Mouse (Mus musculus): ENCODE results near the gene Zscan12. TPM values are rescaled to one million over a fixed set of nuclear protein-coding genes. Genes with fewer than 3 reads are reported as not detected.
"Not testable (repeated sequence)": the region's sequence is repeated elsewhere in the genome, so short reads cannot be mapped to it uniquely, and the experiment has no call there.

Zscan12 gene
- polyA plus RNA-seq, 1 experiment from 2014 or later = 15.8 TPM

GRCm38 (mm10) chr13:21350593-21350992 is 12.0 kb upstream of the Zscan12 start:
- ATAC-seq (ENCODE audit: low FRiP score, low read depth) = no peak
- H3K4me3 ChIP-seq = no peak overlapping the region

GRCm38 (mm10) chr13:21363719-21364118 is 1.1 kb downstream of the Zscan12 start:
- Histone ChIP-seq H3K9me3 (no peaks in the 10 kb centered on the region), H3K27ac (no peak overlapping the region), H3K4me1 (peaks cover 18% of the 10 kb centered on the region), H3K4me2 (replicated peaks) (peak overlapping the region; percentile 65), H3K36me3 (peaks cover 11% of the 10 kb centered on the region), H3K27me3 (replicated peaks) (no peaks in the 10 kb centered on the region), H3K4me3 (peak overlapping the region; percentile 13; the same call in 1 of the 2 replicates), H3K9ac (peak overlapping the region; percentile 74)
- 73% methylated on average over 12 of the region's 12 CpGs for WGBS
- ATAC-seq (ENCODE audit: low FRiP score, low read depth) = no peak

More at GRCm38 (mm10) chr13:21350593-21350992, 12.0 kb upstream of the Zscan12 start:
- Histone ChIP-seq H3K36me3 (no peaks in the 10 kb centered on the region), H3K4me2 (replicated peaks) (no peak overlapping the region), H3K27me3 (replicated peaks) (no peaks in the 10 kb centered on the region), H3K9ac (no peak overlapping the region), H3K9me3 (no peaks in the 10 kb centered on the region), H3K27ac (no peak overlapping the region), H3K4me1 (no peaks in the 10 kb centered on the region)

GRCm38 (mm10) chr13:21366635-21367034 is 4.0 kb downstream of the Zscan12 start:
- Histone ChIP-seq H3K9ac (no peak overlapping the region), H3K27me3 (replicated peaks) (no peaks in the 10 kb centered on the region), H3K9me3 (no peaks in the 10 kb centered on the region), H3K4me3 (no peak overlapping the region), H3K36me3 (peaks cover 34% of the 10 kb centered on the region), H3K4me2 (replicated peaks) (no peak overlapping the region), H3K27ac (no peak overlapping the region), H3K4me1 (peaks cover 18% of the 10 kb centered on the region)
- ATAC-seq (ENCODE audit: low FRiP score, low read depth) = no peak
- 86% methylated on average over 6 of the region's 6 CpGs for WGBS

- H3K27me3 ChIP-seq (replicated peaks) = no peaks in the 10 kb centered on the region
- H3K4me2 ChIP-seq (replicated peaks) = no peak overlapping the region
- ATAC-seq (ENCODE audit: low FRiP score, low read depth) = no peak
- H3K27ac ChIP-seq = no peak overlapping the region
- H3K9me3 ChIP-seq = no peaks in the 10 kb centered on the region
- H3K36me3 ChIP-seq = peaks cover 28% of the 10 kb centered on the region
- no peaks in the 10 kb centered on the region for H3K4me1 ChIP-seq
- H3K4me3 ChIP-seq = no peak overlapping the region
- no peak overlapping the region for H3K9ac ChIP-seq
- 94% methylated on average over 2 of the region's 2 CpGs for WGBS
These were observed 10.1 kb downstream of the Zscan12 start for GRCm38 (mm10) chr13:21372700-21373099.

- H3K9me3 ChIP-seq = no peaks in the 10 kb centered on the region
- H3K9ac ChIP-seq = no peak overlapping the region
- no peaks in the 10 kb centered on the region for H3K4me1 ChIP-seq
- H3K27me3 ChIP-seq (replicated peaks) = no peaks in the 10 kb centered on the region
- no peak for ATAC-seq (ENCODE audit: low FRiP score, low read depth)
- H3K4me2 ChIP-seq (replicated peaks) = no peak overlapping the region
- H3K4me3 ChIP-seq = no peak overlapping the region
- WGBS = 87% methylated on average over 2 of the region's 2 CpGs
- no peaks in the 10 kb centered on the region for H3K36me3 ChIP-seq
- no peak overlapping the region for H3K27ac ChIP-seq
These were observed 15.2 kb downstream of the Zscan12 start for GRCm38 (mm10) chr13:21377773-21378172.

- H3K9ac ChIP-seq = no peak overlapping the region
- 100% methylated on average over 1 of the region's 1 CpGs for WGBS
- H3K4me1 ChIP-seq = peaks cover 3% of the 10 kb centered on the region; the same call in 1 of the 2 replicates
- no peak overlapping the region for H3K4me3 ChIP-seq
- H3K9me3 ChIP-seq = no peaks in the 10 kb centered on the region
- no peaks in the 10 kb centered on the region for H3K27me3 ChIP-seq (replicated peaks)
- no peak for ATAC-seq (ENCODE audit: low FRiP score, low read depth)
- H3K27ac ChIP-seq = no peak overlapping the region
- H3K4me2 ChIP-seq (replicated peaks) = no peak overlapping the region
- H3K36me3 ChIP-seq = peaks cover 57% of the 10 kb centered on the region
These were observed 32.6 kb downstream of the Zscan12 start for GRCm38 (mm10) chr13:21395211-21395610.

GRCm38 (mm10) chr13:21395623-21396022 is 33.0 kb downstream of the Zscan12 start:
- no peaks in the 10 kb centered on the region for H3K27me3 ChIP-seq (replicated peaks)
- H3K9me3 ChIP-seq = no peaks in the 10 kb centered on the region
- H3K9ac ChIP-seq = no peak overlapping the region
- no peak overlapping the region for H3K4me3 ChIP-seq
- peaks cover 53% of the 10 kb centered on the region for H3K36me3 ChIP-seq
- WGBS = 95% methylated on average over 6 of the region's 6 CpGs
- no peak overlapping the region for H3K27ac ChIP-seq
- H3K4me1 ChIP-seq = peaks cover 3% of the 10 kb centered on the region; the same call in 1 of the 2 replicates
- ATAC-seq (ENCODE audit: low FRiP score, low read depth) = no peak
- no peak overlapping the region for H3K4me2 ChIP-seq (replicated peaks)

GRCm38 (mm10) chr13:21396048-21396447 is 33.4 kb downstream of the Zscan12 start:
- not testable (repeated sequence) for H3K4me2 ChIP-seq (replicated peaks); H3K4me1 ChIP-seq; H3K9me3 ChIP-seq; H3K27me3 ChIP-seq (replicated peaks); H3K27ac ChIP-seq; H3K4me3 ChIP-seq; H3K9ac ChIP-seq
- WGBS = 93% methylated on average over 18 of the region's 18 CpGs
- H3K36me3 ChIP-seq = peaks cover 49% of the 10 kb centered on the region
- 0 out of 2 replicates have a peak, but pooled peaks have one; percentile 37 for ATAC-seq (ENCODE audit: low FRiP score, low read depth)

- Histone ChIP-seq H3K4me3 (no peak overlapping the region), H3K27ac (no peak overlapping the region), H3K9ac (no peak overlapping the region), H3K9me3 (no peaks in the 10 kb centered on the region), H3K27me3 (replicated peaks) (no peaks in the 10 kb centered on the region), H3K4me1 (peaks cover 12% of the 10 kb centered on the region; the same call in 1 of the 2 replicates), H3K4me2 (replicated peaks) (no peak overlapping the region), H3K36me3 (peaks cover 34% of the 10 kb centered on the region)
- no peak for ATAC-seq (ENCODE audit: low FRiP score, low read depth)
- 96% methylated on average over 2 of the region's 2 CpGs for WGBS
These were observed 34.9 kb downstream of the Zscan12 start for GRCm38 (mm10) chr13:21397486-21397885.

GRCm38 (mm10) chr13:21401166-21401565 is 38.5 kb downstream of the Zscan12 start:
- Histone ChIP-seq H3K4me1 (peaks cover 12% of the 10 kb centered on the region; the same call in 1 of the 2 replicates), H3K4me3 (peak overlapping the region; percentile 84; the same call in 1 of the 2 replicates), H3K36me3 (peaks cover 3% of the 10 kb centered on the region; the same call in 1 of the 2 replicates), H3K4me2 (replicated peaks) (peak overlapping the region; percentile 78), H3K27me3 (replicated peaks) (no peaks in the 10 kb centered on the region), H3K27ac (no peak overlapping the region), H3K9me3 (no peaks in the 10 kb centered on the region), H3K9ac (peak overlapping the region; percentile 74)
- WGBS = 83% methylated on average over 3 of the region's 3 CpGs
- no peak for ATAC-seq (ENCODE audit: low FRiP score, low read depth)

GRCm38 (mm10) chr13:21401636-21402286 is 39.1 kb downstream of the Zscan12 start:
- H3K27me3 ChIP-seq (replicated peaks) = no peaks in the 10 kb centered on the region
- peak overlapping the region; percentile 74 for H3K9ac ChIP-seq
- H3K4me2 ChIP-seq (replicated peaks) = peak overlapping the region; percentile 78
- WGBS = 20% methylated on average over 12 of the region's 12 CpGs
- ATAC-seq (ENCODE audit: low FRiP score, low read depth) = peak; percentile 35
- H3K4me1 ChIP-seq = peaks cover 12% of the 10 kb centered on the region; the same call in 1 of the 2 replicates
- no peaks in the 10 kb centered on the region; the same call in 1 of the 2 replicates for H3K36me3 ChIP-seq
- H3K4me3 ChIP-seq = peak overlapping the region; percentile 84
- no peak overlapping the region for H3K27ac ChIP-seq
- no peaks in the 10 kb centered on the region for H3K9me3 ChIP-seq

- peak within 1 kb of the TSS; percentile 74 for H3K9ac ChIP-seq
- peaks cover 12% of the 10 kb centered on the region; the same call in 1 of the 2 replicates for H3K4me1 ChIP-seq
- under 1% methylated on average over 35 of the region's 35 CpGs for WGBS
- ATAC-seq (ENCODE audit: low FRiP score, low read depth) = peak; percentile 95
- peak within 1 kb of the TSS; percentile 84 for H3K4me3 ChIP-seq
- no peaks in the 10 kb centered on the region for H3K27me3 ChIP-seq (replicated peaks)
- peak within 1 kb of the TSS; percentile 78 for H3K4me2 ChIP-seq (replicated peaks)
- no peak within 1 kb of the TSS for H3K27ac ChIP-seq
- no peaks in the 10 kb centered on the region; the same call in 1 of the 2 replicates for H3K36me3 ChIP-seq
- no peaks in the 10 kb centered on the region for H3K9me3 ChIP-seq
These were observed 39.7 kb downstream of the Zscan12 start, which contains the start of gene Zkscan3 for GRCm38 (mm10) chr13:21402287-21402846. Gene Zkscan3, minus strand, starts transcription at chr13:21402755.

All from neural tube, embryonic 12.5 days (tissue).